Mouse (Mus musculus) Patski (cell line): Measurements from ENCODE around the gene Arrb1. TPM values are rescaled to one million over a fixed set of nuclear protein-coding genes. Genes with fewer than 3 reads are reported as not detected.

Experiments used
- ATAC-seq: fragments of 100-300 bp; one replicate; pipeline ENCODE4 v1.8.0; 2021
- CTCF ChIA-PET: fragments of 350-600 bp; sonication (Branson Sonifier 250); formaldehyde crosslinking; loops from one replicate; lab custom pipeline; 2022; ENCODE audit warnings: inconsistent platforms; lab: Charles Lee
- POLR2A ChIA-PET: fragments of 350-600 bp; sonication (Branson Sonifier 250); formaldehyde crosslinking; loops from one replicate; lab custom pipeline; 2022; ENCODE audit warnings: antibody characterized with exemption, inconsistent platforms; lab: Charles Lee
- DNase-seq: peaks from one replicate; pipeline ENCODE4 v3.0.0-alpha.2; 2011; ENCODE audit warnings: low read depth, low spot score
- H3K27me3 ChIP-seq: fragments of 371-371 bp; one replicate; pipeline ENCODE4 v1.5.1; 2021
- CTCF ChIP-seq: fragments of 100-300 bp; IDR thresholded peaks from one replicate; pipeline ENCODE4 v1.5.1; 2021
- in situ Hi-C: fragments of 300-500 bp; cut with MboI; formaldehyde crosslinking; loops from 3 replicates; pipeline ENCODE4 v1.11.1; 2018; ENCODE audit warnings: low pct_unique_long_range_greater_than_20kb, mixed read lengths
- polyA plus RNA-seq: library from polyadenylated mRNA; unstranded; gene quantifications from one replicate; pipeline ENCODE4 v1.2.3, GENCODE M21; 2021

The Arrb1 gene
- polyA plus RNA-seq, 1 experiment from 2014 or later, result 11.7 TPM

DNA sequence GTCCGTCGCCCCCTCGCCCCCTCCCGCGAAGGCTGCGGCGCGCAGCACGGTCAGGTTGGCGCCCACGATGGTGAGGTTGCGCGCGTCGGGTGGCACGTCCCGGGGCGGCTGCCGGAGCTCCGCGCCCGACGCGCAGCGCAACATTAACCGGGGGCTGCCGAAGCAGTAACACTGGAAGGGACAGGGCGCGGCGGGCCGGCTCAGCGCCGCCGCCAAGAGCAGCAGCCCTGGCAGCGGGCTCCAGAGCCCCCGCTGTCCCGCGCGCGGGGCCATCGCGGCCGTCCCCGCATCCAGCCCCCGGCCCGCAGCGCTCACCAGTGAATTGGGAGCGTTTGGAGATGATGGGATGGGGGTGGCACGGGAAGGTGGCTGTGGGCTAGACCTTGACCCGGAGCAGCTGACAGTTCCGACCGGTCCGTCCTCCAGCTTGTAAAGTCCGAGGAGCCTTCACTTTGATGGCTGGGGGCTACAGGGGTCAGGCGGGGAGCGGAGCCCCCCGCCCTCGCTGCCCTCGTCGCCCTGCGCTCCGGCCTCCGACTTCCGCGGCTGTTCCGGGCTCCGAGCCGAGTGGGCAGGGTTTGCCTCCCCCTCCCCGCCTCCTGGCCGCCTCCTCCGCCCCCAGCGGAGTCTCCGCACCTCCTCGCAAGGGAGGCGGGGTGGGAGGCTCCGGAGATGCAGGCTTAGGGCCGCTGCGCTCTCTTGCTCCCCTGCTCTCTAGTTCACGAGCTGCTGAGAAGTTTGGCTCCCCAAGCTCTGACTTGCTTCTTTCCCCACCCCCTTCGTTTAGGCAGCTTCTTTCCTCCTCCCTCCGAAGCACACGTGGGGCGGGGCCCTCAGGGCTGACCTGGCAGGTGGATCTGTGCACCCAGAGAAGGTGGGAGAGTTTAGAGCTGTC, 91.4 kb downstream of the Arrb1 start, which contains the start of gene Tpbgl:
Tpbgl (minus strand) TSS at position 728 of the 895 bp plus-strand sequence.
- ATAC-seq (peak; percentile 18), DNase-seq (no peak)
- no peak for TF ChIP-seq CTCF
- in situ Hi-C loops, result no loop called here
- peaks cover 70% of the 10 kb centered on the region for H3K27me3 ChIP-seq
- CTCF ChIA-PET, result interaction anchor here (0.7 to 1.3 kb wide), 3 partner anchors 8 to 250 kb away, joined by 3 read pairs; no protein-coding TSS in a partner anchor
- POLR2A ChIA-PET, result no interaction called here

DNA sequence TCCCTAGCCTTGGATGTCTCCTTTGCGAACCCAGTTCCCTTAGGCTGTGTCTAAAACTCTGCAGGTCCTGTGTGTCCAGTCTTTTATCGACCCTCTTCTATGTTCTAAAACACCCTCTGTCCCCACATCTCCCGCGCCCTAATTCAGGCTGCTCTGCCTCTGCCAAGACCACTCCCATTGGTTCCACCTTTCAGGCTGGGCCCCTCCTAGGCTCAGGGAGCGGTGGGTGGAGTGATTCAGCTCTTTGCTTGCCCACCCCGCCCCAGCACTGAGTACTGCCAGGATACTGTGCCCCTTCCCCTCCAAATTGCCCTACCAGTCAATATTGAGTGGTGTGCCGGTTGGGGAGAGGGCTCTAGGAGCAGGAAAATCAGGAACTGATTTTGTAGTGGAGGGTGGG, 92.1 kb downstream of the Arrb1 start:
- peaks cover 62% of the 10 kb centered on the region for H3K27me3 ChIP-seq
- POLR2A ChIA-PET, result no interaction called here
- CTCF ChIA-PET, result interaction anchor here (1.3 kb wide), 1 partner anchor 250 kb away, joined by 3 read pairs; no protein-coding TSS in a partner anchor
- ATAC-seq (no peak), DNase-seq (no peak)
- in situ Hi-C loops, result no loop called here
- TF ChIP-seq CTCF, result no peak

DNA sequence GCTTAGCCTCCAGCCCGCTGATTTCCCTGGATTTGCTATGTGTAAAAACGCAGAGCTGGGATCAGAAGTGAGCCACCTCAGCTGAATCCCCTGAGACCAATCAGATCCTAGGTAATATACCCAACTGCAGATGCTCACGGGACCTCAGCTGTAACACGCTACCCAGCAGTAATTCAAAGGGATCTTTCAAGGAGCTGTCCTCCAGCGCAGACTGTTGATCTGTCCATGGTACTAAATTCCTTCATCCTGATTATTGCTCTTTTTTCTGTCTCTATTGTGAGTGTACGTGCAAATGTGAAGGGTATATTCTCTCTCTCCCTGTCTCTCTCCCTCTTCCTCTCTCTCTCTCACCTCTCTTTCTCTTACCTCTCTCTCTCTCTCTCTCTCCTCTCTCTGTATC, 97.0 kb downstream of the Arrb1 start:
- ATAC-seq (no peak), DNase-seq (no peak)
- ChIA-PET POLR2A (interaction anchor here (0.5 kb wide), 1 partner anchor 145 kb away, joined by 4 read pairs; no protein-coding TSS in a partner anchor), CTCF (interaction anchor here (0.9 kb wide), 1 partner anchor 18 kb away, joined by 3 read pairs; no protein-coding TSS in a partner anchor)
- peaks cover 37% of the 10 kb centered on the region for H3K27me3 ChIP-seq
- TF ChIP-seq CTCF, result no peak
- in situ Hi-C loops, result no loop called here

DNA sequence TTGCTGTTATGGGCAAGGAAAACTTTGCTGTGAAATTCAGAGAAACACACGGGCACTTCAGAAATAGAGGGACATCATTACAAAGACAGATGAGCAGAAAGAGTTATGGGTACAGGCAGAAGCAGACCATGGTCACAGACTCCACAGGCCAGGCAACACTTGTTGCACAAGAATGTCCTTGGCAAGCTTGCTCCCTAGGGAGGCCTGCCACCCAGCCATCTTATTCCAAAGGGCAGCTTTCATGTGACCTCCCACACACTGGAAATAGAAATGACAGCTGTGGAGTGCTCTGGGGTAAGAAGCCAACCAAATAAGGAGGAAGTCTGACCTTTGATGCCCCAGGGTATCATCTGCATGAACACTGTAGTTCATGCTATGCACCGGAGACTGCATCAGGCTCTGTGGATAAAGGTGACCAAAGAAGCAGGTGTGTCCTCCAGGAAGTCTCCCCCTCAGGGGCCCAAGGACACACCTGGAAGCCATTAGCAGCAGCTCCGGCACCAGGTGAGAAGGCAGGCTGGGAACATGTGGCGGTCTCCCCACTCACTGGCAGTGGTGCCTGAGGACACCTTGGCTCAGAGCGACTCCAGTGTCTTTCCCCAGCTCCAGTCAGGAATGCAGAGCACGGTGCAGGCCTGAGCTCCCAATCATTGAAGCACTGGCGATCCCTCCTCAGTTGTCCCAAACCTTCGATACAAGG, 98.8 kb downstream of the Arrb1 start:
- ChIA-PET CTCF (interaction anchor here (0.9 kb wide), 1 partner anchor 8 kb away, joined by 3 read pairs; no protein-coding TSS in a partner anchor), POLR2A (no interaction called here)
- ATAC-seq, result no peak
- H3K27me3 ChIP-seq, result peaks cover 30% of the 10 kb centered on the region
- no peak for TF ChIP-seq CTCF
- DNase-seq, result no peak
- in situ Hi-C loops, result no loop called here

DNA sequence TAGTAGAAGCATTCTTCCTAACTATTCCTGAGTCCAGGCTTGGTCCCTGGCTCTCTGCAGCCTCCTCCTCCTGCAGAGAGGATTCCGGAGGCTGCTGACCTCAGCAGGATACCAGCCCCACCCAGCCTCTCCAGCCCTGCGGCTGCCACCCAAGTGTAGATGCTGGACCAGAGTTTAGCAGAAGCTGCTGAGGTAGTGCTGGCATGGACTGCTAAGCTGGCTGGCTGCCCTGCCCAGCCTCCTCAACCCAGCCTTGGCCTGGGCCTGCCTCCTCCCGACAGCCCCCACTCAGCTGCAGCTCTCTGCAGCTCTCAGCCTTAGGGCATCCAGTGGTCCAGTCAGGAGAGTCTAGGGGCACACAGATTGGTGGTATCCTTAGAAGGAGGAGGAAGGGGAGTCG, 106.0 kb downstream of the Arrb1 start:
- no peak for ATAC-seq
- DNase-seq, result no peak

DNA sequence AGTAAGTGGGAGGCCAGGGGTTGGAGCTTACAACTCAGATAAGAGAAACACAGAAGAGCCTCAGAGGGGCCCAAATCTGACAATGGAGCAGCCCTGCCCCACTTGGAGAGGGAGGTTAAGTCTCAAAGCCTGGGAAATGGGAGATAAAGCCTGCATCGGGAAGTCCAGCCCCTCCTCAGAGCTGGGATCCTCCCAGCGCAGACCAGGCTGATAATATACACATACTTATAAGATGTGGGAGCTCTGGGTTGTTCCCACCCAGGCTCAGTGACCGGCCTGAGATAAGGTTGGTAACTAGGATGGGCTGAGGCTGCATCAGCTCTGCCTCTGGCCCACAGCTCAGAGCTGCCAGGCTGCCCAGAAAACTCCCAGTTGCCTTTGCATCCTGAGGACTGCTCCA, 106.8 kb downstream of the Arrb1 start:
- in situ Hi-C loops, result no loop called here
- no peak for TF ChIP-seq CTCF
- ATAC-seq (no peak), DNase-seq (no peak)
- H3K27me3 ChIP-seq, result peaks cover 39% of the 10 kb centered on the region
- ChIA-PET POLR2A (no interaction called here), CTCF (no interaction called here)

More for the DNA sequence above, 106.0 kb downstream of the Arrb1 start:
- CTCF ChIA-PET, result no interaction called here
- in situ Hi-C loops, result no loop called here
- H3K27me3 ChIP-seq, result peaks cover 47% of the 10 kb centered on the region
- no peak for TF ChIP-seq CTCF
- POLR2A ChIA-PET, result no interaction called here

DNA sequence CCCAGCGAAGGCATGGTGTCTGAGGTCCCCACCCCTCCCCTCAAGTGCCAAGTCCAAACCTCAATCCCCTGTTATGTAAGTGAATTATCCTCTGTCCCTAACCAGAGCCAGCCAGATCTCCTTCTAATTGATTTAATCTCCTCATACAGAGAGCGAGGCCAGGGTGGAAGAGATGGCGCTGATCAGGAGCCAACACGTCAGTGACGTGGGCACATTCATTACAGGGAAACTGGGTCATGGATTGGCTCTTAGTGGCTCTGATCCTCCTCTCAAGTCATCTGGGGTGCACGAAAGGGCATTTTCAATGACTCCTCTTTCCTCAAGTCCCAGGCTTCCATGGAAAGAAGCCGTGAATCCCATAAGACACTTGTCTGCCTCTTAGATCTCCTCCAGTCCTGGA, 109.4 kb downstream of the Arrb1 start:
- H3K27me3 ChIP-seq, result peaks cover 25% of the 10 kb centered on the region
- POLR2A ChIA-PET, result no interaction called here
- no peak for ATAC-seq
- no peak for TF ChIP-seq CTCF
- no peak for DNase-seq
- in situ Hi-C loops, result no loop called here
- CTCF ChIA-PET, result no interaction called here

DNA sequence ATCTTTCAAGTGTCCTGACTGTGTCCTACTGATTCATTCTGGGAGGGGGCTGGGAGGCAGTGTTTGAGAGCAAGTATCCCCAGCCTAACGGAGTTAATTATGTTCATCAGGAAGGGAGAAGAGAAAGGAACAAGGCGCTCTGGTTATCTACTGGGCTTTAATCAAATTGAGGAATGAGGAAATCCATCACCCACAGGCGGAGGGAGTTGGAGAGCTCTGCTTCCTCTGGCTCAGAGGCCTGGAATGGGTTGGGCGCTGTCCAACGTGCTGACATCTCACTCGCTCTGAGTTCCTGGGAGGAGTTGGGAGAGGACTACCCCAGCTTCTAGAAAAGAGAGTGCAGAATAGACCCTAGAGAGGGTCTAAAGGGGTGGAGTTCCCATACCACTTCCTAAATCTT, 113.4 kb downstream of the Arrb1 start:
- ChIA-PET POLR2A (interaction anchor here (0.5 kb wide), 1 partner anchor 61 kb away, joined by 3 read pairs; no protein-coding TSS in a partner anchor), CTCF (no interaction called here)
- TF ChIP-seq CTCF, result no peak
- peaks cover 8% of the 10 kb centered on the region for H3K27me3 ChIP-seq
- ATAC-seq (no peak), DNase-seq (no peak)
- in situ Hi-C loops, result no loop called here

DNA sequence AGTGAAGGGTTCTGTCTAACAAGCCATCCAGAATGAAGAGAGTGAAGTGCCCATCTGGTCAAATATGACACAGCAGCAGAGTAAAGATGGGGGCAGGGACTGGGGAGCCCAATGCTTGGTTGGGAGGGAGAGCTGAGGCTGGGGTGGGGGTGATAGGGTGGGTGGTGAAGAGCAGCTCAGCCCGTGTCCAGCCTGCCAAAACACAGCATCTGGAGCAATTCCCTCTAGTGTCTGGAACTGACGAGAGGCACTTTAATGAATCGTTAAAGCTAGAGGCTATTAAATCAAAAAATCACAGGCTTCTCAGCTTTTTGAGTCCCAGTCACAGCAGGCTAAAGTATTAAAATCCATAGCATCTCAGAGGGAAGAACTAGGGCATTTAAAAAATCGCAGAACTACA, 114.3 kb downstream of the Arrb1 start:
- no peak for TF ChIP-seq CTCF
- CTCF ChIA-PET, result interaction anchor here (1.1 kb wide), 1 partner anchor 18 kb away, joined by 3 read pairs; no protein-coding TSS in a partner anchor
- POLR2A ChIA-PET, result no interaction called here
- in situ Hi-C loops, result no loop called here
- H3K27me3 ChIP-seq, result peaks cover 11% of the 10 kb centered on the region
- DNase-seq (no peak), ATAC-seq (no peak)

DNA sequence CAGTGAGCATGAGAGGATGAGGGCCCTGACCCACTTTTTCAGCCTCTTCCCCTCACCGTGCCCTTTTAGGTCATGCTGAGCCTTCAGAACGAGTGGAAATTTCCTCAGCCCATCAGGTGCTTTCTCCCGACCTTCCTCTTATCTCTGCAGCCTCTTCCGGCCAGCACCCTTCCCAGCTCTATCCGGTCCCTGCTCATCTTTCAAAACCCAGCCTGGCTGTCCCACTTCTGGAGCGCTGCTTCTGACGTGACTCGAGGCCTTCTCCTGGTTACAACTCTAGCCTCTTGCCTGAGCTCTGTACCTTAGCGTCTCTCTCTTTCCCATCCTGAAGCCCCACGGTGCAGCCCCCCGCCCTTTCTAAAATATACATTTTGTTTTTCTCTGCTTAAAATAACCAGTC, 119.0 kb downstream of the Arrb1 start:
- ChIA-PET POLR2A (no interaction called here), CTCF (no interaction called here)
- DNase-seq, result no peak
- TF ChIP-seq CTCF, result no peak
- H3K27me3 ChIP-seq, result peaks cover 31% of the 10 kb centered on the region
- in situ Hi-C loops, result no loop called here
- no peak for ATAC-seq

Other genes with a start within 250 kb of the Arrb1 start
- gene Serpinh1, start 182.2 kb upstream of the Arrb1 start, polyA plus RNA-seq, result 662 TPM
- gene Gdpd5, start 154.1 kb upstream of the Arrb1 start, polyA plus RNA-seq, result 13.9 TPM
- gene Klhl35, start 69.5 kb upstream of the Arrb1 start, polyA plus RNA-seq, result 0.09 TPM
- 1,216 TPM for gene Rps3, start 51.7 kb upstream of the Arrb1 start, polyA plus RNA-seq
- 0.03 TPM for gene Tpbgl, start 91.6 kb downstream of the Arrb1 start, polyA plus RNA-seq
- gene Slco2b1, start 175.9 kb downstream of the Arrb1 start, polyA plus RNA-seq, result not detected
- gene Olfr520, start 194.8 kb downstream of the Arrb1 start, polyA plus RNA-seq, result not detected
- not detected for gene Olfr521, start 228.0 kb downstream of the Arrb1 start, polyA plus RNA-seq